Mouse (Mus musculus): ENCODE measurements around the gene Fip1l1. TPM values are rescaled to one million over a fixed set of nuclear protein-coding genes. Genes with fewer than 3 reads are reported as not detected.

Fip1l1 gene
- polyA plus RNA-seq, 1 experiment: 97.4 TPM

DNA sequence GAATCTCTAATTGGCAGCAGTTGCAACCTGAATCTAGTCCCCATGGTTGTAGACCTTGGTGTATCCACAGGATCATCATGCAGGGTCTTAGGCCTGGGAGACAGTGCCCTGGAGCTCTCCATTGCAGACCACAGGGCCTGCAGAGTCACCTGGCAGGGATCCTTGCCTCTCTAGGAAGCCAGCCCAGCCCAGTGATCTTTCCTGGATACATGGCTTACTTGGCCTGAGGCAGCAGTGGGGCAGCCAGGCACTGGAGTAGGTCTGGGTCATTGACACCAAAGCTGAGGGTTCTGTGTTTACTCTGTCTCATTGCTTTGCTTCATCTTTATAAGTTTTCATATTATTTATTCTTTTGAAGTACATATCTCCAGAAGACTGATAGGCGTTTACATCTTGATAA lies 25.9 kb downstream of the Fip1l1 start:
- no peak overlapping the region for H3K4me3 ChIP-seq (ENCODE audit: insufficient read depth, low read length)
- no peak overlapping the region for H3K27ac ChIP-seq (ENCODE audit: insufficient read depth, low read length)
- TF ChIP-seq CTCF (IDR thresholded peaks at IDR 0.05; ENCODE audit: borderline replicate concordance, insufficient read depth, low read length) (no peak), POLR2A (IDR thresholded peaks at IDR 0.05; ENCODE audit: low read depth, low read length) (no peak)
- no peaks in the 10 kb centered on the region for H3K4me1 ChIP-seq (ENCODE audit: control insufficient read depth, insufficient read depth, low read length)

DNA sequence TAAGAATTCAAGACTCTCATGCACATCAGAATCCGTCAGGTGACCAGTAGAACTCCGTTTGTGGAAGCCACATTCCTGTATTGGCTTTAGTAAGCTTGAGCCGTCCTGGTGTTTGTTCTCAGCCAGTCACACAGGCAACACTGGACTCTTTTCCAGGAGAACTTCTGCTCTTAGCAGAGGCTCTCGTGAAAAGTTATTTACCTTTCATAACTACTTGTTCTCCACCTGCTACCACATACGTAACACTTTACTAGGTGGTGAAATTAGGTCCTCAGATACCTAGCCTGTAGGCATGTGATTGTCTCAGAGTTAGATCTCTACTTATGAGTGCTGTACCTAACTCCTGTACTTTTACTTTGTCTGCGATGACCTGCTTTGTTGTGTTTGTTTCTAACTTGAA lies 36.5 kb downstream of the Fip1l1 start:
- no peaks in the 10 kb centered on the region for H3K4me1 ChIP-seq (ENCODE audit: control insufficient read depth, insufficient read depth, low read length)
- no peak overlapping the region for H3K27ac ChIP-seq (ENCODE audit: insufficient read depth, low read length)
- no peak overlapping the region for H3K4me3 ChIP-seq (ENCODE audit: insufficient read depth, low read length)
- TF ChIP-seq CTCF (IDR thresholded peaks at IDR 0.05; ENCODE audit: borderline replicate concordance, insufficient read depth, low read length) (no peak), POLR2A (IDR thresholded peaks at IDR 0.05; ENCODE audit: low read depth, low read length) (no peak)

DNA sequence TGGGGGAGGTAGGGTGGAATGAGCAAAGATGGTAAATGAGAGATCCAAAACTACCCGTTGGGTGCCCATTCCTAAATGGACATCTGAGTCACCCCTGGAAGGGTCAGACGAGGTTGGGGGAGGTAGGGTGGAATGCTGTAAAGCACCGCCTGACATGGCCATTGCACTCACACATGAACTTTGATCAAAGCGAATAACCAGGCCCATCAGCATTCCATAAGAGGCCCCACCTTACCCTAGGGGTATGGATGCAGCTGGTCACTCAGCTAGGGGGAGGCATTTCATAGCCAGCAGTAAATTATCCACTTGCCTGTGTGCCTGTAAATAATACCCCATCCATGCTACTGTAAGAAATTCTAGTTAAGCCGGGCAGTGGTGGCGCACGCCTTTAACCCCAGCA lies 53.9 kb downstream of the Fip1l1 start:
- TF ChIP-seq POLR2A (IDR thresholded peaks at IDR 0.05; ENCODE audit: low read depth, low read length): no peak
- TF ChIP-seq CTCF (IDR thresholded peaks at IDR 0.05; ENCODE audit: borderline replicate concordance, insufficient read depth, low read length): no peak
- Histone ChIP-seq H3K4me1 (ENCODE audit: control insufficient read depth, insufficient read depth, low read length) (no peaks in the 10 kb centered on the region), H3K4me3 (ENCODE audit: insufficient read depth, low read length) (no peak overlapping the region), H3K27ac (ENCODE audit: insufficient read depth, low read length) (no peak overlapping the region)

DNA sequence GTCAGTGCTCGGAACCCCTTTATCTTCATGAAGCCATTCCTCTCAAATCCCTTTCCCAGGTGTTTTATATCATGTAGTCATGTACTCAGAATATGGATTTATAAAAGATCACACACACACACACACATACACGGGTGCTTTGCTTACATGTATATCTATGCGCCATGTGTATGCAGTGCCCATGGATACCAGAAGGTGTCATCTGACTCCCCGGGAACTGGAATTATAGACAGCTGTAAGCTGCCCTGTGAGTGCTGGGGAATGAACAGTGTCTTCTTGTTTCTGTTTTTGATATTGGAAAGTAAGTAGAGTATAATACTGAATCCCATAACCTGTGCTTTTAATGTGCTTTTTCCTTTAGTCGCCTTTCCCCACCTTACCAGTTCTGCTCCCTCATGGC lies 56.2 kb downstream of the Fip1l1 start:
- Histone ChIP-seq H3K27ac (ENCODE audit: insufficient read depth, low read length) (no peak overlapping the region), H3K4me1 (ENCODE audit: control insufficient read depth, insufficient read depth, low read length) (no peaks in the 10 kb centered on the region), H3K4me3 (ENCODE audit: insufficient read depth, low read length) (no peak overlapping the region)
- no peak for TF ChIP-seq CTCF (IDR thresholded peaks at IDR 0.05; ENCODE audit: borderline replicate concordance, insufficient read depth, low read length)
- TF ChIP-seq POLR2A (IDR thresholded peaks at IDR 0.05; ENCODE audit: low read depth, low read length): no peak

DNA sequence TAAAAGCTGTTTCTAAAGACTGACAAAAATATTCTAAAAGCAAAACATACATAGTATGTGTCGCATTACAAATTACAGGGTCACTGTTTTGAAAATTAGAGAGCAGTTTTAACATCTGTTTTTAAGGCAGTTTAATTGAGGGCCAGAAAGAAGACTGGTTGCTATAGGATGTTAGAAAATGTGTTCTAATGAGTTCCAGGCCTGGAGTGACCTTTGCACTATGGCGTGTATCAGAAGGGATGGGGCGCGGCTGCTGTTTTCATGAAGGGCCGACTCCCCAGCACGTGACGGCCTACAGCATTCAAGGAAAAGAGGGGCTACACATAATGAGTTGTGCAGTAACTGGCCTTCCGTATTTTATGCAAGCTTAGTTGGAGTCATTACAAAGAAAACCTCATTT lies 57.9 kb downstream of the Fip1l1 start:
- TF ChIP-seq POLR2A (IDR thresholded peaks at IDR 0.05; ENCODE audit: low read depth, low read length) (no peak), CTCF (IDR thresholded peaks at IDR 0.05; ENCODE audit: borderline replicate concordance, insufficient read depth, low read length) (no peak)
- Histone ChIP-seq H3K4me3 (ENCODE audit: insufficient read depth, low read length) (no peak overlapping the region), H3K27ac (ENCODE audit: insufficient read depth, low read length) (no peak overlapping the region), H3K4me1 (ENCODE audit: control insufficient read depth, insufficient read depth, low read length) (no peaks in the 10 kb centered on the region)

DNA sequence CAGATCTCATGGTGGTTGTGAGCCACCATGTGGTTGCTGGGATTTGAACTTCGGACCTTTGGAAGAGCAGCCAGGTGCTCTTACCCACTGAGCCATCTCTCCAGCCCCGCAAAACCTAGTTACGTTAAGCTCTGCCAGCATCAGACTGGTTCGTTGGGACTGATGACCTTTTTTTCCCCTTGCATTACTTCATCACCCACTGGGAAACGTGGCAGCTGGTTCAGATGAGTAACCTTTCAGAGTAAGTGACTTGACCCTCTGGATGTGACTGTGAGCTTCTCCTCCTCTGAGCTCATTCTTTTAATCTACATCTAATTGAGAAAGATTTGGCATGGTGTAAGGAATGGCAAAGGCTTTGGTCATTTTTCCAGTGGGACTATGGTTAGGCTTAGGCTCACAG lies 64.8 kb downstream of the Fip1l1 start:
- no peak overlapping the region for H3K27ac ChIP-seq (ENCODE audit: insufficient read depth, low read length)
- H3K4me3 ChIP-seq (ENCODE audit: insufficient read depth, low read length): no peak overlapping the region
- no peak for TF ChIP-seq POLR2A (IDR thresholded peaks at IDR 0.05; ENCODE audit: low read depth, low read length)
- no peak for TF ChIP-seq CTCF (IDR thresholded peaks at IDR 0.05; ENCODE audit: borderline replicate concordance, insufficient read depth, low read length)
- H3K4me1 ChIP-seq (ENCODE audit: control insufficient read depth, insufficient read depth, low read length): no peaks in the 10 kb centered on the region

DNA sequence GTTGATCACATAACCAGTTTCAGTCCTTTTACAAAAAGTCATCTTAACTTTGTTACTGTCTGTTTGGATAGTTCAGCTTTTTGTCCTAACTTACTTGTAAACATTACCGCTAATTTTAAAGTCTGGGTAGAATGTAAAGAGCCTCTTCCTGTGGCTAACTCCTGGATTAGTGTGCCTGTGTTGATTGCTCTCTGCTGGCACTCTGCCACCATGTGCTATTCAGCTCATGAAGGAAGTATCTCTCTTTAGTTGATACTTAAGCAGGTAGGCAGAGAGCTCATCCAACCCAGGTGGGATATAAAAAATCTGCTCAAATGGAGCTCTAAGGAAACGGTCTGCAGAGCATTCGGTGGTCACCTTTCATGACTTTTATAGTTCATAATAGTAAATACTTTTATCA lies 65.9 kb downstream of the Fip1l1 start:
- Histone ChIP-seq H3K4me1 (ENCODE audit: control insufficient read depth, insufficient read depth, low read length) (no peaks in the 10 kb centered on the region), H3K4me3 (ENCODE audit: insufficient read depth, low read length) (no peak overlapping the region), H3K27ac (ENCODE audit: insufficient read depth, low read length) (no peak overlapping the region)
- no peak for TF ChIP-seq POLR2A (IDR thresholded peaks at IDR 0.05; ENCODE audit: low read depth, low read length)
- no peak for TF ChIP-seq CTCF (IDR thresholded peaks at IDR 0.05; ENCODE audit: borderline replicate concordance, insufficient read depth, low read length)

DNA sequence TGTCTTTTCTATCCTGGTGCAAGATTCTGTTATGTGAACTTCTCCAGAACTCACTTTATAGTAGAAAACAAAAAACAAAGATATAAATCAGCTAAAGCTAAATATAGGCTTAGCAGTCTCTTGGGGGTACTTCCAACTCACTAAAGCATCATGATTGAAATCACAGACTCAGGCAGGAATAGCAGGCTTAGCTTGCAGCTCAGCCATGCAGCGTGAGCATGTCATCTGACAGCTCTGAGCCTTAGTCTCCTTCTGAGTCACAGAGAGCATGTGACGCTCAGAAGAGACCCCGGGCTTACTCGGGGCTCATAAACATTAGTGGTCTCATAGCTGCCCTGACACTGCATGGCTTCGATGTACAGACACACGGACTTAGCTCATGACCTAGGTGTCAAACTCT lies 66.7 kb downstream of the Fip1l1 start:
- no peak for TF ChIP-seq CTCF (IDR thresholded peaks at IDR 0.05; ENCODE audit: borderline replicate concordance, insufficient read depth, low read length)
- TF ChIP-seq POLR2A (IDR thresholded peaks at IDR 0.05; ENCODE audit: low read depth, low read length): no peak
- Histone ChIP-seq H3K27ac (ENCODE audit: insufficient read depth, low read length) (no peak overlapping the region), H3K4me3 (ENCODE audit: insufficient read depth, low read length) (no peak overlapping the region), H3K4me1 (ENCODE audit: control insufficient read depth, insufficient read depth, low read length) (no peaks in the 10 kb centered on the region)

DNA sequence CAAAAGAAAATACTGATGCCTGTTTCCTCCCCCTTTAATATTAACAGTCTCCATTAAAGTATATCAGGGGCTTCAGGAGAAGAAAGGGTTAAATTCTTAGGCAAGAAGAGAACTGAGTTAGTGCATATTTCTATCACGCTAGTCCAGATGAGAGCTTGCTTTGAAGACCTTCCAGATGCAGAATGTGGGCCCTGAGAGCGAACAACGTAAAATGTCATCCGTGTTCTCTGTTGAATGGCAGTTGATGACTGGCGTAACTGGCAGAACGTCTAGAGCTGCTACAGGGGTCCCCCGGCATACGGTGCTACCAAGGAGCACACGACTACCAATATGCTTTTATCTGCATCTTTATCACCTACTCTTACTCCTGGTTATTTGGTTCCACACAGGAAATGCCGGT lies 67.1 kb downstream of the Fip1l1 start:
- TF ChIP-seq POLR2A (IDR thresholded peaks at IDR 0.05; ENCODE audit: low read depth, low read length) (no peak), CTCF (IDR thresholded peaks at IDR 0.05; ENCODE audit: borderline replicate concordance, insufficient read depth, low read length) (no peak)
- Histone ChIP-seq H3K4me1 (ENCODE audit: control insufficient read depth, insufficient read depth, low read length) (no peaks in the 10 kb centered on the region), H3K4me3 (ENCODE audit: insufficient read depth, low read length) (no peak overlapping the region), H3K27ac (ENCODE audit: insufficient read depth, low read length) (no peak overlapping the region)

DNA sequence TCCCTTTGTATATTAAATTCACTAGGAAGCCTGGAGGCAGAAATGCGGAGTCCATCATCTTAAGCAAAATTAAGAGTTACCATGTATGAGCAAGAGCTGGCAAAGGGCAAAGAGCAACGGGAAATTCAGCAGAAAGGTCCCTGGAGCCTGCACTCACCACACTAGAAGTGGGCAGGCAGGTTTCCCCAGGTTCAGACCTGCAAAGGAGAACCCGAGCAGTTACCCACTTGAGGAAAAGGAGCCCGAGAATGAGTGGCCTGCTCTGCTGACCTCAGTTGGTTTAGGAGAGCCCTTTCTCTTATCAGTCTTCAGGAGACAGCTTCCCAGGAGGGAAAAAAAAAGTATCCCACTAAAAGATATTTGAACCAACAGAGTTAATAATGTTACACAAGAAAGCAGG lies 68.1 kb downstream of the Fip1l1 start:
- no peak overlapping the region for H3K4me3 ChIP-seq (ENCODE audit: insufficient read depth, low read length)

DNA sequence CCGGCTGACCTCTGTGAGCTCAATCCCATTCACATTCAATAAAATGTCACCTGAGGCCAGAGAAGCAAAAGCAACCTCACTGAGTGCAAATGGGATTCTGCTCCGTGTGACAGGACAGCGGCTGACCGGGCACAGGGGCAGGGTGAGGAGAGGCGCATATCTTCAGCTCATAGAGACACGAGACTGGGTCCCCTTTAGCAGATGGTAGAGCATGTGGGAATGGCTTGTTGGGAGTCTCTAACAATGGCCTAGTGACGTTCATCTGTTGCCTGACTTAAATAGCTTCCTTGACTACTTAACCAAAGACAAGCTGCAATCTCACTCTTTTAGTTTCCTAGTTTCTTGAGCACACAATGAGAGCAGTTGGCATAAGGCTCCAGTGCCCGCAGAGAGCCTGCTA lies 71.0 kb downstream of the Fip1l1 start:
- TF ChIP-seq CTCF (IDR thresholded peaks at IDR 0.05; ENCODE audit: borderline replicate concordance, insufficient read depth, low read length): no peak
- no peak for TF ChIP-seq POLR2A (IDR thresholded peaks at IDR 0.05; ENCODE audit: low read depth, low read length)
- H3K4me1 ChIP-seq (ENCODE audit: control insufficient read depth, insufficient read depth, low read length): no peaks in the 10 kb centered on the region
- no peak overlapping the region for H3K27ac ChIP-seq (ENCODE audit: insufficient read depth, low read length)
- no peak overlapping the region for H3K4me3 ChIP-seq (ENCODE audit: insufficient read depth, low read length)

More for the DNA sequence above, 68.1 kb downstream of the Fip1l1 start:
- TF ChIP-seq CTCF (IDR thresholded peaks at IDR 0.05; ENCODE audit: borderline replicate concordance, insufficient read depth, low read length) (no peak), POLR2A (IDR thresholded peaks at IDR 0.05; ENCODE audit: low read depth, low read length) (no peak)
- H3K4me1 ChIP-seq (ENCODE audit: control insufficient read depth, insufficient read depth, low read length): no peaks in the 10 kb centered on the region
- H3K27ac ChIP-seq (ENCODE audit: insufficient read depth, low read length): no peak overlapping the region

Data from embryonic fibroblast, embryonic 13.5 days (primary cell).